Mouse (Mus musculus) erythroblast, embryonic 14.5 days (primary cell): ENCODE measurements around the gene Farsb.

Source experiments
- GATA1 ChIP-seq: IDR thresholded peaks from 2 replicates; pipeline ENCODE4 v1.6.1; 2012; ENCODE audit warnings: low read length, inconsistent platforms, mixed read lengths
- TAL1 ChIP-seq: IDR thresholded peaks from 3 replicates; pipeline ENCODE4 v1.6.1; 2012; ENCODE audit warnings: low read length, inconsistent platforms, mixed read lengths

- TF ChIP-seq GATA1: no peak
- TF ChIP-seq TAL1: no peak
Measured at GRCm38 (mm10) chr1:78395737-78396136, 93.0 kb downstream of the Farsb start.
